Mouse (Mus musculus) adrenal gland, postnatal 4 days (tissue): ENCODE measurements around the gene Svs6. TPM values are rescaled to one million over a fixed set of nuclear protein-coding genes. Genes with fewer than 3 reads are reported as not detected.
"Not testable (repeated sequence)": the region's sequence is repeated elsewhere in the genome, so short reads cannot be mapped to it uniquely, and the experiment has no call there.

Experiments used
- DNase-seq, 2 experiments: peaks; one replicate each; pipeline ENCODE4 v3.0.0; 2021 to 2022; ENCODE audit warnings: low spot score in 2 of 2, mixed read lengths in 2 of 2
- long read RNA-seq, 2 experiments: library from polyadenylated mRNA; stranded (forward); transcript quantifications; one replicate each; pipeline ENCODE4 v2.0.0; 2021
- total RNA-seq, 2 experiments: library from RNA; stranded (reverse); gene quantifications; 2 replicates each; pipeline ENCODE4 v1.2.3; 2021

Svs6 gene
- not detected for total RNA-seq
- long read RNA-seq, experiment 1, result 0 reads
- long read RNA-seq, experiment 2, result 0 reads

- DNase-seq, result not testable (repeated sequence)
Measured at GRCm38 (mm10) chr2:164316451-164316850, at the start of gene Svs6. Gene Svs6, plus strand, starts transcription at chr2:164316751.

GRCm38 (mm10) chr2:164278359-164278758 lies 38.2 kb upstream of the Svs6 start, which contains the start of gene Svs4:
Gene Svs4, minus strand, starts transcription at chr2:164278459.
- no peak for DNase-seq

GRCm38 (mm10) chr2:164288968-164289367 lies 27.6 kb upstream of the Svs6 start, which contains the start of gene Svs3a:
Gene Svs3a, plus strand, starts transcription at chr2:164289268.
- not testable (repeated sequence) for DNase-seq

DNA sequence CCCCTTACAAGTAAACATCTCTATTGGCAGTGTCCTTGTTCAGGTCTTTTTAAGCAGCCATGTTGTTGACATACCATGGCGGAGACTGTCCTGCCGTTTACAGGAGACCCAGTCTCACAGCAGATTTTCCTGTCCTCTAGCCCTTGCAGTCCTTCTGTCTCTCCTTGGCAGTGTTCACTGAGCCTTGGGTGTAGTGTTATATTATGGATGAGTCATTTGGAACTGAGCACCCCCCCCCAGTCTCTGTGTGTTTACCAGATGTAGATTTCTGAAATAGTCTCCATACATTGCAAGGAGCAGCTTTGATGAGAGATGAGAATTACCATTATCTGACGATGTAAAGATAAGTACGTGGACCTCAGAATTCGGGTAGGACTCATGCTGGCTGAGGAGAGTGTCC lies 4.0 kb upstream of the Svs6 start:
- DNase-seq, result no peak

DNA sequence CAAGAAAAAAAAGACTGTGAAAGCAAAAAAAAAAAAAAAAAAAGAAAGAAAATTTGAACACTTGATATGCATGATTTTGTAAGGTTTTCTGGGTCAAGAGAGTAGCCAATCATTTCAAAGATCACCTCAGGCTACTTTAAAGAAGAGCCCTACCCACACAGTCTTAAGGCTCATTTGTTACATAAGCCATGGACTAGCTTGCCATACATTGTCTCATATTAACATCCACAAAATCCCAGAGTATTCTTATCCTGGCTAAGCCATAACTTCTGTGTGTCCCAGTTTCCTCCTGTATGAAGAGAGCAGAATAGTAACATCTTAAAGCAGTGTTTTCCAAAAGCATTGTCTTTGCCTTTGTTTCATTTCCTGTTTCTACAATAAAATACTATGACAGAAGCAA lies 1.1 kb upstream of the Svs6 start:
- not testable (repeated sequence) for DNase-seq

DNA sequence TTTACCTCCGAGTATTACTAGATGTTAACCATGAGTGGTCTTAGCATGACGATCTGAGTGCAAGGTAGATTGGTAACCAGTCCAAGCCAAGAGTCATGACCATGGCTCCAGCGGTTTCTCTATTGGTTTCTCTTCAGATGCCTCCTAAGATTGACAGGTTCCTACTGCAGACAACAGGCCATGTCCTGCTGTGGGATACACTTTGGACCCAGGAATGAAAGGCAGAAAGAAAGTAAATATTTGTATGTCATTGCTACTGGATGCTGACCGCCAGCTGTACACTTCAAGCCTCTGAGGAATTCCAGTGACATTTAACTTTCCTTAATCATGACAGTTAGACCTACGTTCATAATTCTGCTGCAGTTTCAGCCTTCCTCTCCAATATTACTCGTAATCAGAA lies 4.4 kb downstream of the Svs6 start:
- no peak for DNase-seq

- DNase-seq, result not testable (repeated sequence)
Measured at GRCm38 (mm10) chr2:164332440-164332839, 15.9 kb downstream of the Svs6 start, which contains the start of gene Svs5. Gene Svs5, plus strand, starts transcription at chr2:164332740.

GRCm38 (mm10) chr2:164343732-164344131 lies 27.2 kb downstream of the Svs6 start:
- not testable (repeated sequence) for DNase-seq

DNA sequence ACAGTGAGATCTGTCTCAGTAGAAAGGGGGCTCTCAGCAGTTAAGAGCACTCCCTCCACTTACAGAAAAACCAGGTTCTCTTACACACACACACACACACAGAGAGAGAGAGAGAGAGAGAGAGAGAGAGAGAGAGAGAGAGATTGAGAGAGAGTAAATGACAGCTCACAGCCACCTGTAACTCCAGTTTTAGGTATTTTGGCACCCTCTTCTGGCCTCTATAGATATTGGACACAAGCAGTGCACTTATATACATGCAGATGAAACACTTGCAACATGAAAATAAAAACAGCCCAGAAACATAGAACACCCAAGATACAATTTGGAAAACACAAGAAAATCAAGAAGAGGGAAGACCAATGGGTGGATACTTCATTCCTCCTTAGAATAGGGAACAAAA lies 31.1 kb downstream of the Svs6 start:
- DNase-seq, result not testable (repeated sequence)

- no peak for DNase-seq
Measured at GRCm38 (mm10) chr2:164348980-164349379, 32.4 kb downstream of the Svs6 start.

GRCm38 (mm10) chr2:164352697-164353096 lies 36.1 kb downstream of the Svs6 start:
- no peak for DNase-seq

DNA sequence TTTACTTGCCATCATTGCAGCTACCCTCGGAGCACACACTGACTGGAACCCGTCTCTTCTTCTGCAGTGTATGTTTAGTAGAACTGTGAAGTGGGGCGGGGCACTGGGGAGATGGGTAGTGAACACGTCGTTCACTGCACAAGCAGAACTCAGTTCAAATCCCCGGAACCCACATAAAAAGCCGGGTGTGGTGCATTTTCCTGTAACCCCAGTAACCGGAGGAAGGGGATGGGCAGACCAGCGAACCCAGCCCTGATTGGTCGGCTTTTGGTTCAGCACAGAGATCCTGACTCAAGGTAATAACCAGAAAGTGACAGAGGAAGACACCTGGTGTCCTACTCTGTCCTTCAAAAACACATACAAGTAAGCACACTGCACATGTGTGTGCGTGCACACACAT lies 36.8 kb downstream of the Svs6 start:
- DNase-seq, result no peak

DNA sequence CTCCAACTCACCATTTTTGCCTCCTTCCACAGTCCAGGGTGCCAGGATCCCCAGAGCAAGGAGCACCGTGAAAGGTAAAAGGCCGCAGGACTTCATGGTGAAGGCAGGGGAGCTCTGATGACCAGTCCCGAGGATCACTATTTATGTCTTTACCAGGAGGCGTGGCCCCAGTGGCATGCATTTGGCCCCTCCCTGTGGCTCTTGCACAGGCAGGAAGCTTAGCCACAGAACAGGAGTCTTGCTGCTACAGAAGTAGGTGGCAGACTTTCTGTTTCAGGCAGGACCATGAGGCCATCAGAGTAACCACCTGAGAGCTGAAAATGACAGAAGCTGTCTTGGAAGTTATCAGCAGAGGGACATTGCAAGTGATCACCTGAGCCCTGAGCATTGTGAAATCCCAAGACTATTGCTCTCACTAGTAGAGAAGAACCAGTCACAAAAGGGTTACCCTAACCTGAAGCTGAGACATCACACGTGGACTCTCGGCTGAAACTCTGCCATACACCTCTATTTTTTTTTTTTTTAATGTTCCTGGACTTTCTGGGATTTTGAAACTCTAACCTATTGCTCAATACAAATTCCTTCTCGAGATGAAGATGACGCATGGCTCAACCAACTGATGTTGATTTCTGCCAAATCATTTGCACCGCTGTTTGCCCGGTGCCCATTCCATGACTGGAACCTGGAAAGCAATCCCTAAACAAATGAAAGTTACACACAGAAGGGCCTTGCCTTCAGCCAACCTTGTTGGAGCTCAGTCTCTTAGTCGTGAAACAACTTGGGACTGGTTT lies 39.8 kb downstream of the Svs6 start:
- no peak for DNase-seq

DNA sequence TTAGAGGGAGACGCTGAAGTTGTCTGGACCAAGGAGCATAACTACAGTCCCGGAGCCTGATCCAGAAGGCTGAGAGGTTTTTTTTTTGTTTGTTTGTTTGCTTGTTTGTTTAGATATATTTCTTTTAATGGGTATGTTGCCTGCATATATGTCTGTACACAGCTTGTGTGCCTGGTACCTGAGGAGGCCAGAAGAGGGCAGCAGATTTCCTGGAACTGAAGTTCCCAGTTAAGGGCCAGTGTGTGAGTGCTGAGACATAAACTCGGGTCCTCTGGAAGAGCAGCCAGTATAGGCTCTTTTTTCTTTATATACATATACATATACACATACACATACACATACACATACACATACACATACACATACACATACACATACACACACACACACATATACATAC lies 41.8 kb downstream of the Svs6 start:
- DNase-seq, result no peak

GRCm38 (mm10) chr2:164359031-164359430 lies 42.5 kb downstream of the Svs6 start:
- DNase-seq, result no peak

- no peak for DNase-seq
Measured at GRCm38 (mm10) chr2:164359668-164360067, 43.1 kb downstream of the Svs6 start.

- no peak for DNase-seq
Measured at GRCm38 (mm10) chr2:164360974-164361657, 44.6 kb downstream of the Svs6 start.

- no peak for DNase-seq
Measured at GRCm38 (mm10) chr2:164366947-164367346, 50.4 kb downstream of the Svs6 start.
